Mouse (Mus musculus) forebrain, postnatal 0 days (tissue): ENCODE measurements at regions not wholly inside any gene's neighbourhood (a gene's known extent, or its start where the extent isn't known, plus 50 kb on each side); places are given as distances from the start of the nearest gene placed in this dataset.
A peak's percentile ranks its signal among the peaks of the same experiment; 100 is the strongest.

ENCODE experiments used
- ATAC-seq: fragments of 200-750 bp; cut with Nextera tagmentation; 2 replicates; pipeline ENCODE4 v1.8.0; 2017; ENCODE audit warnings: mild to moderate bottlenecking, moderate library complexity
- DNase-seq: peaks from one replicate; pipeline ENCODE4 v3.0.0-alpha.2; 2015
- H3K27ac ChIP-seq: fragments of 300-500 bp; sonication (generic); 2 replicates; pipeline ENCODE4 v1.5.1; 2014; ENCODE audit warnings: low read depth, mild to moderate bottlenecking, antibody characterized with exemption, low read length, moderate library complexity, mixed read lengths
- H3K27me3 ChIP-seq: fragments of 300-500 bp; sonication (generic); 2 replicates; pipeline ENCODE4 v1.6.1; 2014; ENCODE audit warnings: mild to moderate bottlenecking, low read length, mixed read lengths; ENCODE audit not compliant: insufficient read depth
- H3K36me3 ChIP-seq: fragments of 300-500 bp; sonication (generic); 2 replicates; pipeline ENCODE4 v1.6.1; 2014; ENCODE audit warnings: mild to moderate bottlenecking, moderate library complexity; ENCODE audit not compliant: insufficient read depth
- H3K4me1 ChIP-seq: fragments of 300-500 bp; sonication (generic); 2 replicates; pipeline ENCODE4 v1.6.1; 2014; ENCODE audit warnings: antibody characterized with exemption; ENCODE audit not compliant: insufficient read depth
- H3K4me2 ChIP-seq: fragments of 300-500 bp; sonication (generic); 2 replicates; pipeline ENCODE4 v1.6.1; 2014; ENCODE audit warnings: low read depth, mild to moderate bottlenecking, moderate library complexity
- H3K4me3 ChIP-seq: fragments of 300-500 bp; sonication (generic); 2 replicates; pipeline ENCODE4 v1.5.1; 2014; ENCODE audit warnings: low read depth, low read length, mixed read lengths
- H3K9ac ChIP-seq: fragments of 300-500 bp; sonication (generic); 2 replicates; pipeline ENCODE4 v1.6.1; 2014; ENCODE audit warnings: mild to moderate bottlenecking
- H3K9me3 ChIP-seq: fragments of 300-500 bp; sonication (generic); 2 replicates; pipeline ENCODE4 v1.6.1; 2016; ENCODE audit warnings: low read length
- CTCF ChIP-seq: sonication (generic); IDR thresholded peaks from 2 replicates; pipeline ENCODE4 v1.5.1; 2016; ENCODE audit warnings: antibody characterized with exemption, control low read depth, low read depth
- WGBS: fragments of 180-500 bp; shearing (Covaris S2); extraction: QIAGEN DNeasy Blood & Tissue Kit; methylation state at CpG from one replicate; pipeline ENCODE4 v1.1.7; 2014; 5-methylcytosine and 5-hydroxymethylcytosine counted together

GRCm38 (mm10) chr15:25187881-25188326 lies 225.7 kb downstream of the Basp1 start:
- Histone ChIP-seq H3K27me3 (no peaks in the 10 kb centered on the region), H3K36me3 (no peaks in the 10 kb centered on the region), H3K4me3 (no peak overlapping the region), H3K4me2 (no peak overlapping the region), H3K9me3 (no peaks in the 10 kb centered on the region), H3K27ac (no peak overlapping the region), H3K4me1 (no peaks in the 10 kb centered on the region), H3K9ac (no peak overlapping the region)
- ATAC-seq = peak; percentile 47
- no peak for TF ChIP-seq CTCF
- whole genome bisulfite sequencing = 42% methylated on average over 2 of the region's 2 CpGs
- DNase-seq = no peak

- no peaks in the 10 kb centered on the region for H3K27me3 ChIP-seq
- no peak for ATAC-seq
Observed at GRCm38 (mm10) chr15:25172755-25173154, 240.8 kb downstream of the Basp1 start.

GRCm38 (mm10) chr15:25146371-25146770 lies 267.2 kb downstream of the Basp1 start:
- ATAC-seq (no peak), DNase-seq (no peak)
- 88% methylated on average over 1 of the region's 1 CpGs for WGBS
- TF ChIP-seq CTCF = no peak
- no peaks in the 10 kb centered on the region for H3K27me3 ChIP-seq
- no peak overlapping the region for H3K4me2 ChIP-seq
- no peak overlapping the region for H3K4me3 ChIP-seq
- H3K36me3 ChIP-seq = no peaks in the 10 kb centered on the region
- H3K9me3 ChIP-seq = no peaks in the 10 kb centered on the region
- no peak overlapping the region for H3K27ac ChIP-seq
- H3K4me1 ChIP-seq = no peaks in the 10 kb centered on the region
- no peak overlapping the region for H3K9ac ChIP-seq

More at GRCm38 (mm10) chr15:25172755-25173154, 240.8 kb downstream of the Basp1 start:
- Histone ChIP-seq H3K4me3 (no peak overlapping the region), H3K4me2 (no peak overlapping the region), H3K27ac (no peak overlapping the region), H3K9me3 (no peaks in the 10 kb centered on the region), H3K4me1 (no peaks in the 10 kb centered on the region), H3K36me3 (no peaks in the 10 kb centered on the region), H3K9ac (no peak overlapping the region)
- no peak for DNase-seq
- no peak for TF ChIP-seq CTCF
- 92% methylated on average over 6 of the region's 6 CpGs for WGBS

- Histone ChIP-seq H3K9ac (no peak overlapping the region), H3K27ac (no peak overlapping the region), H3K36me3 (no peaks in the 10 kb centered on the region), H3K4me1 (no peaks in the 10 kb centered on the region), H3K4me3 (no peak overlapping the region), H3K4me2 (no peak overlapping the region), H3K9me3 (no peaks in the 10 kb centered on the region), H3K27me3 (no peaks in the 10 kb centered on the region)
- no peak for ATAC-seq
- TF ChIP-seq CTCF = no peak
- 86% methylated on average over 1 of the region's 1 CpGs for WGBS
- DNase-seq = no peak
Observed at GRCm38 (mm10) chr15:25144228-25144627, 269.3 kb downstream of the Basp1 start.

- no peaks in the 10 kb centered on the region for H3K36me3 ChIP-seq
- DNase-seq (peak; percentile 38), ATAC-seq (peak; percentile 85)
- no peaks in the 10 kb centered on the region for H3K4me1 ChIP-seq
- no peak for TF ChIP-seq CTCF
- no peak overlapping the region for H3K27ac ChIP-seq
- no peak overlapping the region for H3K4me2 ChIP-seq
- no peak overlapping the region for H3K9ac ChIP-seq
- 68% methylated on average over 9 of the region's 9 CpGs for WGBS
- H3K4me3 ChIP-seq = no peak overlapping the region
- H3K27me3 ChIP-seq = no peaks in the 10 kb centered on the region
- no peaks in the 10 kb centered on the region for H3K9me3 ChIP-seq
Observed at GRCm38 (mm10) chr15:25140389-25141181, 273.0 kb downstream of the Basp1 start.

GRCm38 (mm10) chr15:25137091-25137490 lies 276.5 kb downstream of the Basp1 start:
- Histone ChIP-seq H3K4me2 (no peak overlapping the region), H3K27ac (no peak overlapping the region), H3K4me3 (no peak overlapping the region), H3K36me3 (no peaks in the 10 kb centered on the region), H3K9ac (no peak overlapping the region), H3K27me3 (no peaks in the 10 kb centered on the region), H3K9me3 (no peaks in the 10 kb centered on the region), H3K4me1 (no peaks in the 10 kb centered on the region)
- peak; percentile 23; the same call in 1 of the 2 replicates for ATAC-seq
- no peak for TF ChIP-seq CTCF
- DNase-seq = peak; percentile 31
- WGBS = 10% methylated on average over 3 of the region's 3 CpGs

GRCm38 (mm10) chr15:25135471-25136262 lies 277.9 kb downstream of the Basp1 start:
- no peak overlapping the region for H3K27ac ChIP-seq
- no peak overlapping the region for H3K9ac ChIP-seq
- ATAC-seq = no peak
- no peak for DNase-seq
- 90% methylated on average over 19 of the region's 19 CpGs for WGBS
- H3K36me3 ChIP-seq = no peaks in the 10 kb centered on the region
- H3K4me2 ChIP-seq = no peak overlapping the region
- H3K4me3 ChIP-seq = no peak overlapping the region
- no peaks in the 10 kb centered on the region for H3K9me3 ChIP-seq
- TF ChIP-seq CTCF = no peak
- H3K27me3 ChIP-seq = no peaks in the 10 kb centered on the region
- H3K4me1 ChIP-seq = no peaks in the 10 kb centered on the region
